Mouse (Mus musculus) NIH3T3 (cell line): Measurements from ENCODE around the gene Irf7.
A peak's percentile ranks its signal among the peaks of the same experiment; 100 is the strongest.

Source experiments
- DNase-seq: peaks from one replicate; pipeline ENCODE4 v3.0.0-alpha.2; 2012; ENCODE audit warnings: low read depth

Irf7 gene

GRCm38 (mm10) chr7:141265739-141266561 lies at the start of gene Irf7:
Irf7 (minus strand) TSS chr7:141266481.
- peak; percentile 65 for DNase-seq

DNA sequence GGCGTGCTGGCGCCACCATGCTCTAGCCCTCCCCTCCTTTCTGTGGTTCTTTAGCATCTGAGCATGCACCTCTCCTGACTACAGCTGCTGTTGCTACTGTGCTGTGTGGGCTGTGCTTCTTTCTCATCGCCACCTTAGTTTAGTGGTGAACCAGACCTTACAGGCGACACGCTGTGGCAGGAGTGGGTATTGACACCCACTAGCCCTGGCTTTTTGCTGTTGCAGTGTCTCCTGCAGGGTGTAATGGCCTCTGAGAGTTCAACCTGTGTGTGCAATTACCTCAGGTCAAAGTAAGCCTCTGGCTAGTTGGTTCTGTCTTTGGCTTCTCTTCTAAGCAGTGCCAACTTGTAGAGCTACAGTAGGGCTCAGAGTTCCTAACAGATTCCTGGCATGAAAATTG lies 49.7 kb upstream of the Irf7 start:
- no peak for DNase-seq

- DNase-seq, result no peak
Observed at GRCm38 (mm10) chr7:141315076-141315475, 48.8 kb upstream of the Irf7 start.

GRCm38 (mm10) chr7:141314416-141314815 lies 48.1 kb upstream of the Irf7 start:
- no peak for DNase-seq

DNA sequence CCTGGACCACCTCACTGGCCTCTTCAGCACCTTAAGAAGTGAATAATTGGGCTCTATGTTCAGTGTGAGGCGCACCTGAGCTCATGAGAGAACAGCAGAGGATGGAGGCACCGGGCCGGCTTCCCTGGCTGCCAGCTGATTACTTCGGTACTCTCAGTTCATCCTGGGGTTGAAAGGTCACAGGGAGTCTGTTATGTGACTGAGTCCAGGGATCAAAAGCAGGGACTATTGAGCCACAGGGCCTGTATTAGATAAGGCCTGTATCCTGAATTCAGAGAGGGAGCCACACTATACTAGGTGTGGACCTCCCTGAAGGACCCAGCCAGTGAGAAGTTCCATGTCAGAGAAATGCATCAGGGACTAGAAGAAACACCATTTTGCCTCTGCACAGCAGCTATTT lies 38.3 kb upstream of the Irf7 start:
- DNase-seq, result no peak

DNA sequence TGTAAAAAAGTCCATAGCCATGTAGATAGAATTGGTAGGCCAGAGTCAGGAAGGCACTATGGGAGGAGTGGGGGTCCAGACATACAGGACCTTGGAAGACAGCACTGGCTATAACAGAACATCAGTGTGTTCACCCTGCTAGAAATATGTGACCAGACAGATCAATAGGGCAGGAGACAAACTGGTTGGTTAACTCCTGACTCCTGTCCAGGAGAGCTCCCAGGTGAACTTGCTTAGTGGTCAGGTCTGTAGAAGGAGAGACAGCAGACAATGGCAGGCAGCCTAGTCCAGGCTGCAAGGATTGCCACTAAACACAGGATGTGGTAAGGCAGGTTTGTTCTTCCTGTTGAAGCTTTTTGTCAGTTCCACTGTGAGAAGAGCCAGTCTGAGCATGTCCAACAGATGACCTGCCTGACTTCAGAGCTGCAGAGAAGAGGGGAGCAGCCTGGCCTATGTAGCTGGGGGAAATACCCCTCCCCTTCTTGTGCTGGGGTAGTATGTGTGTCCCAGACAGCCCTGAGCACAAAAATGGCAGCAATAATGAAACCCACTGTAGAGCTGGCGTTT lies 36.5 kb upstream of the Irf7 start:
- no peak for DNase-seq

DNA sequence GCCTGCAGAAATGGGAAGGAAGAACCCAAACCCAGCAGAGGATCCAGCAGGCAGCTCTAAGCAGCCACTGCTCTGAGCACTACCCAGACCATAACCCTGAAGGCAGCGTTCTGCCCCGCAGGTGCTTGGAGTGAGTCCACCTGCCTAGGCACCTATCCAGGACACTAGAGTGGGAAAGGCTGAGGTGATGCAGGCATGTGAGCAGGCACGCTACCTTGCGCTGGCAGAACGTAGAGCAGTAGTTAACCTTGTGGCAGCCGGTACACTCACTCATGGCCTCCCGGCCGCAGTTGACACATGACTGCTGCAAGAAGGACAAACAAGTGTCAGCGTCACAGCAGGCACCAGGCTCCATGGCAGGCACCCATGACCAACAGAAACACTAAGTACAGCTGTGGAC lies 35.1 kb upstream of the Irf7 start:
- DNase-seq, result no peak

GRCm38 (mm10) chr7:141299175-141299574 lies 32.9 kb upstream of the Irf7 start:
- DNase-seq, result no peak

GRCm38 (mm10) chr7:141297926-141298650 lies 31.8 kb upstream of the Irf7 start:
- no peak for DNase-seq

- DNase-seq, result no peak
Observed at GRCm38 (mm10) chr7:141294479-141294878, 28.2 kb upstream of the Irf7 start.

GRCm38 (mm10) chr7:141293852-141294471 lies 27.7 kb upstream of the Irf7 start:
- no peak for DNase-seq

DNA sequence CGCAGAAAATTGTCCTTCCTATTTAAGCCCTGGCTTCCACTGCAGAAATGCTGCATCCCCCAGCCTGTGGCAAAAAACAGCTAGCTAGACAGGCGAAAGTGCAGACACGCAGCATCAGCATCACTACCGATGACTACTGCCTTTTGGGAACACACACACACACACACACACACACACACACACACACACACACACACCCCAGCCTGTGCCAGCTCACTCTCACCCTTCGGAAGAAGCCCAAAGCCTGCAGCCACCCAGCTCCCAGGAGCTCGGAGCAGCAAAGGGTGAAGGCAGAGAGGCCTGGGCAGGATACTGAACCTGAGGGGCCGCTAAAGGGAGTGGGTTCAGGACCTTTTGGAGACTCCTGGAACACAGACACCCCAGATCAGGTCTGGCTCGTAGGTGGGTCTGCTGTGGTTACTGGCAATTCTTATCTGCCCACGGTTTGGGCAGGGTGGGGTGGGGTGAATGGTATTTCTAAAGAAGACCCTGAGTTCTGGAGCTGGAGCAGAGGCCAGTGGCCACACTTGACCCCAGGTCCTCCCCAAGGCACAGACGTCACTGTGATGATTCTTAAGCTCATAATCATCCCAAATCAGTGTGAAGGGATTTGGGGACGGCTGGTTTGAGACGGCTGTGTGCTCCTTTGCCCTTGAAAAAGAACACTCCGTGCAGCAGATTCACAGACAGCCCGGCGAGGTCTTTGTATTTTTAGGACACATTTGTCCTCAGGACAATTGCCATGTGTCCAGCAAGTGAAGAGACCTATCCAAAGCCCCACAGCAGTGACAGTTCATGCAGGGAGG lies 26.5 kb upstream of the Irf7 start:
- DNase-seq, result peak; percentile 10

- peak; percentile 7 for DNase-seq
Observed at GRCm38 (mm10) chr7:141291921-141292582, 25.8 kb upstream of the Irf7 start, which contains the start of gene Drd4. Drd4 (plus strand) TSS chr7:141292006.

DNA sequence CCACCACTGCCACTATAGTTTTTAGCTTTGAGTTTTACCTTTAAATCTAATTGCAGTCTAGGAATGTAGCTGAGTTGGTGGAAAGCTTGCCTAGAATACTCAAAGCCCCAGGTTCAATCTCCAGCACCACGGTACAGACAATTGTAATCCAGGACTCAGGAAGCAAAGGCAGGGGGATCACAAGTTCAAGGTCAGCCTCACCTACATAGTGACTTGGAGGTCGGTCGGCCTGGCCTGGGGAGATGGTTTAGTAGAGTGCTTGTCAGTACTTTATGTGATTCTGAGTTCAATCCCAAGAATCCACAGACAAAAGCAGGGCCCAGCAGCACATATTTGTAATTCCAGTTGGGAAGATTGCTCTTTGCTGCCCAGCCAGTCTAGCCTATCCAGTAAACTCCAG lies 21.8 kb upstream of the Irf7 start:
- DNase-seq, result no peak

DNA sequence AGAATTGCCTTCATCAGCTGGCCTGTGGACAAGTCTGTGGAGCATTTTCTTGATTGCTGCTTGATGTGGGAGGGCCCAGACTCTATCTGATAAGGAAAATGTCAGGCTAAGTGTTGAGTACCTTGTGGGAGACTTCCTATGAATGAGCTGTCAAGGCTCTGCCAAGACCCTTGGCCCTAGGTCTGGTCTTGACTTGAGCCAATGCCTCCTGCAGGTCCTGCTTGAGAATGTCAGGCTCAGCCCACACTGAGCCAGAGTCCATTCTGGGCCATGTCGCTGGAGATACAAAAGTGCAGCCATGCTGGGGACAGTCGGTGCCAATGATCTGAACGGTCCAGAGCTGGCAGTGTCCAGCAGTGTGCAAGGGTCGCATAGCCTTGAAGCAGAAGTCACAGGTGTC lies 16.5 kb upstream of the Irf7 start:
- DNase-seq, result no peak

GRCm38 (mm10) chr7:141281442-141281841 lies 15.2 kb upstream of the Irf7 start:
- no peak for DNase-seq

GRCm38 (mm10) chr7:141278766-141279590 lies 12.7 kb upstream of the Irf7 start, which contains the start of gene Sct:
Sct (minus strand) TSS chr7:141279133.
- DNase-seq, result no peak

DNA sequence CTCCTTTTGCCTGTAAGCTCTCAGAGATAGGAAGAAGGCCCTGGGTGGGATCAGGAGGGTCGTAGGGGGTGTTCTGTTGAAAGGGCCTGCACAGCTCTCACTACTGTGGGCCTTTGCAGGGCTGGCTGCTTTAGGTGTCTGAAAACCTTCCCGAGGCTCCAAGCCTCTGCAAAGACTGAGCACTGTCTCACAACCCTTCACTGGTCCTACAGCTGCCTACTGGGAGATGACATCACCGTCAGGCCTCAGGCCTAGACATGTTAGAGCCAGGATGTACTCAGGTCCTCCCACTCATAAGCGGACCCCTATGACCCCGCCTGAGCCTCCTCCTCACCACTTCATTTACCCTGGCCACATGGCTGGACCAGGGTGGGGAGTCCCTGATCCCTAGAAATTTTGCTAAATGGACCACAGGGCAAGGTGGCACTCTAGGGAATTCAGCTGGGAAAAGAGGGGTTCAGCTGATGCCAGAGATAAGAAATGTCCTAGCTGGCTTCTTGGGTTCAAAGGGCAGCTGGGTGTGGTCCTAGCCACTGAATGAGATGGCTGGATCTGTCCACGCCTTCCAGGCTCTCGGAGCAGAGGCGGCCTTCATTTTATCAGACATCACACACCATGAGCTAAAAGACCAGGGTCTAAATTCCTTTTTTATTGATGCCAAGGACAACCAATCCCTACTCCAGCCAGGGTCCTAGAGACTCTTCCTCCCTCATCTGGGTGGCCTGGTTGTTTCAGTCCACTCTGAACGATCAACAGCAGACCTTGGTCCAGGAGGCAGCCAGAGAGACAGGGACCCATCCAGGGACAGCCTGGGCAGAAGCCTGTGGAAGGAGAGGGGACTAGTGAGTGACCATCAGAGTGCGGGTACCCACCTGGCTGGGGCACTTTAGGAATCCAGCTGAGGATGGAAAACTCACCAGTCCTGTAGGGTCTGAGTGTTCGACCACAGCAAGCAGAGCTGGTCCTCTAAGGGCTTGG lies 11.7 kb upstream of the Irf7 start:
- DNase-seq, result no peak

DNA sequence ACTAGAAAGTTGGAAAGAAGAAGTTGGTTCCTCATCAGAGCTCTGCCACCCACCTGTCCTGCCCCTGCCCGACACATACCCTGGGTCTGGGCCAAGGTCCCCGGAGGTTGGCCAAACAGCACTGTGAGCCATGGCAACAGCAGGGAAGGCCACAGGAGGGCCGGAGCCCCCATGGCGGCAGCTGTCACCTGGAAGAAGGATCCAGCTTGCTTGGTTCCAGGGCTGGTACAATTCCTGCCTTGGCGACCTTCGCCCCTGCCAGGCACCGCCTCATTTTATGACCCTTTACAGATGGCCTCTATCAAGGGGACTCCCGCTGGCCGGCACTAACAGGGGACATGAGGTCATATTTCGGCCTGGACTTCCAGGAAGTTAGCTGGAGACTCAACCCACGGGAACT lies 10.3 kb upstream of the Irf7 start, which contains the start of gene Cdhr5:
Gene Cdhr5, minus strand, starts transcription at position 241 of the 400 bp plus-strand sequence.
- DNase-seq, result no peak
